Mouse (Mus musculus) liver, postnatal 0 days (tissue): ENCODE results near the gene Scgb1b27.

Experiments
- CTCF ChIP-seq: sonication (generic); IDR thresholded peaks from 2 replicates; pipeline ENCODE4 v1.5.1; 2016; ENCODE audit warnings: antibody characterized with exemption, low read depth
- EP300 ChIP-seq: IDR thresholded peaks from 2 replicates; pipeline ENCODE4 v1.6.1; 2016; ENCODE audit warnings: antibody characterized with exemption, low read depth, mild to moderate bottlenecking

- TF ChIP-seq CTCF: no peak
- TF ChIP-seq EP300: no peak
These were observed 7.4 kb upstream of the Scgb1b27 start, which contains the start of gene Scgb2b27 for GRCm38 (mm10) chr7:34013842-34014241.
